Comparison of ENCODE assay signal across 19 mouse cellular contexts in genomic region chr1:185819044-185819443, GRCm38 (mm10).
DNase-seq lines count a peak whose midpoint lies in the region; ATAC-seq lines count a peak whose summit lies in the region.
"Had no signal": no experiment of that assay in that cellular context is flagged by ENCODE, and none has a peak within 500 bp of the region (broad histone marks: within the 10 kb centered on the region; RNA-seq: fewer than 3 reads in every experiment).

No protein-coding gene starts in this region.

- no peak overlapping the region for H3K4me2 ChIP-seq in kidney, embryonic 14.5 days (replicated peaks; ENCODE audit: low read depth, low read length)
- no peak overlapping the region for H3K4me2 ChIP-seq in limb, embryonic 12.5 days
- H3K4me2 ChIP-seq in midbrain, embryonic 11.5 days: no peak overlapping the region
- H3K4me2 ChIP-seq: liver, embryonic 11.5 days; lung, embryonic 15.5 days had no signal

- 0 out of 2 replicates have a peak, but pooled peaks cover 5% of the 10 kb centered on the region for H3K4me1 ChIP-seq in kidney, embryonic 14.5 days (ENCODE audit: control insufficient read depth, insufficient read depth, low read length)
- H3K4me1 ChIP-seq in limb, embryonic 12.5 days (replicated peaks): peaks cover 12% of the 10 kb centered on the region
- no peaks in the 10 kb centered on the region for H3K4me1 ChIP-seq in midbrain, embryonic 11.5 days (ENCODE audit: control insufficient read depth, insufficient read depth, low read length)

- H3K4me3 ChIP-seq in kidney, embryonic 14.5 days (ENCODE audit: low read length): no peak overlapping the region
- H3K4me3 ChIP-seq in limb, embryonic 12.5 days (replicated peaks): no peak overlapping the region
- H3K4me3 ChIP-seq in midbrain, embryonic 11.5 days (ENCODE audit: low read depth, low read length): no peak overlapping the region
- H3K4me3 ChIP-seq: erythroblast, embryonic 14.5 days; heart, adult 2 months; lung, embryonic 15.5 days had no signal

- H3K36me3 ChIP-seq in kidney, embryonic 14.5 days (ENCODE audit: control insufficient read depth, insufficient read depth, low read length): no peaks in the 10 kb centered on the region
- H3K36me3 ChIP-seq in limb, embryonic 12.5 days: no peaks in the 10 kb centered on the region
- no peaks in the 10 kb centered on the region for H3K36me3 ChIP-seq in midbrain, embryonic 11.5 days (ENCODE audit: control insufficient read depth, insufficient read depth, low read length)
- H3K36me3 ChIP-seq: lung, embryonic 15.5 days had no signal

- ATAC-seq in kidney, embryonic 14.5 days (ENCODE audit: low FRiP score, low TSS enrichment): peak; percentile 65
- no peak for ATAC-seq in limb, embryonic 12.5 days (ENCODE audit: insufficient number of reproducible peaks, insufficient read depth, low FRiP score, low TSS enrichment, low read depth)
- no peak for ATAC-seq in midbrain, embryonic 11.5 days (ENCODE audit: low FRiP score)
- ATAC-seq: CD4-positive, CD25-positive, alpha-beta regulatory T cell, adult 4 months; forebrain, embryonic 16.5 days; inflammation-experienced regulatory T-cells, adult 6 months; midbrain, embryonic 16.5 days had no signal

- H3K9me3 ChIP-seq in kidney, embryonic 14.5 days (ENCODE audit: control insufficient read depth, low read length): no peaks in the 10 kb centered on the region
- H3K9me3 ChIP-seq in limb, embryonic 12.5 days: 0 out of 2 replicates have a peak, but pooled peaks cover 3% of the 10 kb centered on the region
- H3K9me3 ChIP-seq in midbrain, embryonic 11.5 days (ENCODE audit: control insufficient read depth, low read length): no peaks in the 10 kb centered on the region
- H3K9me3 ChIP-seq: lung, embryonic 15.5 days had no signal

- 9% methylated on average over 5 of the region's 5 CpGs for WGBS in kidney, embryonic 14.5 days
- WGBS in limb, embryonic 12.5 days: 16% methylated on average over 5 of the region's 5 CpGs
- WGBS in midbrain, embryonic 11.5 days: 36% methylated on average over 5 of the region's 5 CpGs

- no peaks in the 10 kb centered on the region for H3K27me3 ChIP-seq in kidney, embryonic 14.5 days (ENCODE audit: control insufficient read depth, insufficient read depth, low read length)
- peaks cover 5% of the 10 kb centered on the region; the same call in 1 of the 2 replicates for H3K27me3 ChIP-seq in limb, embryonic 12.5 days
- no peaks in the 10 kb centered on the region for H3K27me3 ChIP-seq in midbrain, embryonic 11.5 days (ENCODE audit: control insufficient read depth, insufficient read depth, low read length)
- H3K27me3 ChIP-seq: lung, embryonic 15.5 days had no signal

- H3K27ac ChIP-seq in kidney, embryonic 14.5 days (ENCODE audit: low read depth, low read length): no peak overlapping the region
- peak overlapping the region; percentile 42; the same call in 1 of the 2 replicates for H3K27ac ChIP-seq in limb, embryonic 12.5 days
- H3K27ac ChIP-seq in midbrain, embryonic 11.5 days (ENCODE audit: low read depth, low read length): no peak overlapping the region
- H3K27ac ChIP-seq: heart, adult 2 months; lung, embryonic 15.5 days had no signal

- H3K9ac ChIP-seq in kidney, embryonic 14.5 days (ENCODE audit: low read depth, low read length): no peak overlapping the region
- H3K9ac ChIP-seq in limb, embryonic 12.5 days (replicated peaks): no peak overlapping the region
- no peak overlapping the region for H3K9ac ChIP-seq in midbrain, embryonic 11.5 days (ENCODE audit: low read length)
- H3K9ac ChIP-seq: lung, embryonic 15.5 days had no signal

- no peak for DNase-seq in kidney, adult 18-20 months
- DNase-seq in embryo, embryonic 10.5 days (ENCODE audit: low spot score): peak; percentile 76
- DNase-seq in embryo, embryonic 11.5 days (ENCODE audit: low read depth, low spot score): peak; percentile 46
- DNase-seq in T-cell, adult 2 months (ENCODE audit: low spot score): no peak
- no peak for DNase-seq in midbrain, embryonic 11.5 days (ENCODE audit: low spot score, missing footprints)
- DNase-seq: cerebellum, adult 11-12 months; gastrocnemius, postnatal 10 days; heart, adult 2 months; heart, postnatal 10 days; right cerebral cortex, postnatal 4 days had no signal

Comparison
In these comparisons a context has a peak if more than half of its experiments do, and no peak if none do; other contexts are left out.
1. DNase-seq: peak in embryo, embryonic 10.5 days (single experiment) and embryo, embryonic 11.5 days (single experiment); none in kidney, adult 18-20 months (single experiment), T-cell, adult 2 months (single experiment) and midbrain, embryonic 11.5 days (single experiment).